Mouse (Mus musculus) megakaryocyte progenitor cell, adult 5-6 weeks (primary cell): Measurements from ENCODE around the gene Gm17018. TPM values are rescaled to one million over a fixed set of nuclear protein-coding genes. Genes with fewer than 3 reads are reported as not detected.

Experiments
- ATAC-seq: replicated peaks from 2 replicates; pipeline ENCODE4 v1.8.0; 2016; ENCODE audit warnings: mild to moderate bottlenecking, moderate TSS enrichment, inconsistent platforms; ENCODE audit not compliant: poor library complexity
- total RNA-seq, 2 experiments: library from RNA; stranded (forward) in 1 of 2; stranded (reverse) in 1 of 2; fragments of 157-497, 149-512 nt in 1 of 2; fragments of 200-1000 nt in 1 of 2; gene quantifications; 2 replicates each; pipeline versions ENCODE4 v1.2.3 to v1.2.4; 2015 to 2017

Gm17018 gene
- total RNA-seq (2015): 21.1 and 32.4 TPM in 2 replicates
- total RNA-seq (2017): 39.5 and 40.6 TPM in 2 replicates

GRCm38 (mm10) chr19:45560153-45560890, at the start of gene Gm17018, which contains the start of gene Poll:
Gene Gm17018 (plus strand): TSS chr19:45560615.
Gene Poll (minus strand): TSS chr19:45560531.
- peak; percentile 85 for ATAC-seq

GRCm38 (mm10) chr19:45510680-45511079, 49.7 kb upstream of the Gm17018 start:
- ATAC-seq: peak; percentile 58

- no peak for ATAC-seq
Observed at GRCm38 (mm10) chr19:45511406-45511805, 49.0 kb upstream of the Gm17018 start.

- ATAC-seq: no peak
Observed at GRCm38 (mm10) chr19:45515341-45515740, 45.1 kb upstream of the Gm17018 start.

- ATAC-seq: no peak
Observed at GRCm38 (mm10) chr19:45516264-45516663, 44.2 kb upstream of the Gm17018 start.

GRCm38 (mm10) chr19:45527382-45527781, 33.0 kb upstream of the Gm17018 start:
- ATAC-seq: 0 out of 2 replicates have a peak, but pooled peaks have one; percentile 24

GRCm38 (mm10) chr19:45527931-45528534, 32.4 kb upstream of the Gm17018 start:
- peak; percentile 29 for ATAC-seq

GRCm38 (mm10) chr19:45529294-45529693, 31.1 kb upstream of the Gm17018 start:
- ATAC-seq: no peak

- peak; percentile 48 for ATAC-seq
Observed at GRCm38 (mm10) chr19:45530200-45530995, 30.0 kb upstream of the Gm17018 start.

- no peak for ATAC-seq
Observed at GRCm38 (mm10) chr19:45531554-45531953, 28.9 kb upstream of the Gm17018 start.

- no peak for ATAC-seq
Observed at GRCm38 (mm10) chr19:45533617-45534016, 26.8 kb upstream of the Gm17018 start.

- ATAC-seq: no peak
Observed at GRCm38 (mm10) chr19:45535214-45535735, 25.1 kb upstream of the Gm17018 start.

GRCm38 (mm10) chr19:45535929-45536328, 24.5 kb upstream of the Gm17018 start:
- ATAC-seq: no peak

- peak; percentile 72 for ATAC-seq
Observed at GRCm38 (mm10) chr19:45537505-45537904, 22.9 kb upstream of the Gm17018 start.

- ATAC-seq: no peak
Observed at GRCm38 (mm10) chr19:45540657-45541408, 19.6 kb upstream of the Gm17018 start.

GRCm38 (mm10) chr19:45541409-45542041, 18.9 kb upstream of the Gm17018 start:
- peak; percentile 30 for ATAC-seq

- no peak for ATAC-seq
Observed at GRCm38 (mm10) chr19:45542061-45542460, 18.4 kb upstream of the Gm17018 start.

- peak; percentile 49 for ATAC-seq
Observed at GRCm38 (mm10) chr19:45544152-45544924, 16.1 kb upstream of the Gm17018 start.

- peak; percentile 74 for ATAC-seq
Observed at GRCm38 (mm10) chr19:45544925-45545321, 15.5 kb upstream of the Gm17018 start.
